Mouse (Mus musculus) heart, adult 9 months (tissue): ENCODE measurements around the gene Fbxl2.

Experiments
- DNase-seq, 2 experiments: peaks; one replicate each; pipeline ENCODE4 v3.0.0; 2022; ENCODE audit warnings: low spot score in 2 of 2

The Fbxl2 gene

GRCm38 (mm10) chr9:113915789-113916188 lies 130.2 kb downstream of the Fbxl2 start:
- no peak for DNase-seq
